8 mouse cellular contexts compared by ENCODE assay signal in genomic region chr13:83732283-83733121, GRCm38 (mm10).
A peak's percentile ranks its signal among the peaks of the same experiment; 100 is the strongest.
DNase-seq lines count a peak whose midpoint lies in the region; ATAC-seq and TF ChIP-seq lines count a peak whose summit lies in the region.

No protein-coding gene starts in this region.

- peak; percentile 75 for DNase-seq in heart, embryonic 10.5 days (ENCODE audit: low spot score)
- no peak for DNase-seq in heart, adult 9 months (ENCODE audit: low spot score in 2 of 2)
- DNase-seq in NIH3T3 (ENCODE audit: low read depth), result peak; percentile 70
- DNase-seq in embryonic facial prominence, embryonic 14.5 days (ENCODE audit: low spot score), result peak; percentile 72
- peak in 1 of 2 experiments; percentile 84 for DNase-seq in layer of hippocampus, adult 2 months (ENCODE audit: low spot score in 2 of 2)
- DNase-seq in neural tube, embryonic 11.5 days (ENCODE audit: low spot score), result peak; percentile 86
- DNase-seq in ovary, postnatal 10 days (ENCODE audit: low spot score), result no peak
- no peak for DNase-seq in spleen, adult 18-20 months

- peaks cover 83% of the 10 kb centered on the region for H3K27me3 ChIP-seq in heart, embryonic 10.5 days (ENCODE audit: insufficient read depth, poor library complexity, severe bottlenecking)
- H3K27me3 ChIP-seq in embryonic facial prominence, embryonic 14.5 days (replicated peaks; ENCODE audit: control insufficient read depth, insufficient read depth, low read length), result peaks cover 90% of the 10 kb centered on the region
- peaks cover 2% of the 10 kb centered on the region; the same call in 1 of the 2 replicates for H3K27me3 ChIP-seq in neural tube, embryonic 11.5 days (ENCODE audit: control insufficient read depth, insufficient read depth, low read length)

- peak; percentile 11; the same call in 1 of the 2 replicates for TF ChIP-seq CTCF in layer of hippocampus, adult 2 months (conservative IDR thresholded peaks at IDR 0.05)

- H3K4me2 ChIP-seq in embryonic facial prominence, embryonic 14.5 days (ENCODE audit: low read depth, low read length), result peak overlapping the region; percentile 90
- peak overlapping the region; percentile 60 for H3K4me2 ChIP-seq in neural tube, embryonic 11.5 days (ENCODE audit: low read depth)

- no peak overlapping the region for H3K27ac ChIP-seq in heart, embryonic 10.5 days
- peak overlapping the region; percentile 35; the same call in 1 of the 2 replicates for H3K27ac ChIP-seq in embryonic facial prominence, embryonic 14.5 days (replicated peaks; ENCODE audit: low read depth, low read length)
- H3K27ac ChIP-seq in layer of hippocampus, adult 2 months, result peak overlapping the region; percentile 100
- peak overlapping the region; percentile 100 for H3K27ac ChIP-seq in neural tube, embryonic 11.5 days (ENCODE audit: low read depth, low read length)

- peak; percentile 3; the same call in 1 of the 2 replicates for ATAC-seq in embryonic facial prominence, embryonic 14.5 days (ENCODE audit: low read depth)
- ATAC-seq in neural tube, embryonic 11.5 days (ENCODE audit: insufficient read depth, low FRiP score, low TSS enrichment), result peak; percentile 51

- under 1% methylated on average over 31 of the region's 31 CpGs for WGBS in heart, embryonic 10.5 days
- under 1% methylated on average over 30 of the region's 31 CpGs for WGBS in embryonic facial prominence, embryonic 14.5 days
- WGBS in neural tube, embryonic 11.5 days, result 0% methylated on average over 31 of the region's 31 CpGs

- no peaks in the 10 kb centered on the region for H3K9me3 ChIP-seq in heart, embryonic 10.5 days
- H3K9me3 ChIP-seq in embryonic facial prominence, embryonic 14.5 days (ENCODE audit: control insufficient read depth, low read length), result no peaks in the 10 kb centered on the region
- H3K9me3 ChIP-seq in neural tube, embryonic 11.5 days (ENCODE audit: control insufficient read depth, low read length), result no peaks in the 10 kb centered on the region

- H3K9ac ChIP-seq in embryonic facial prominence, embryonic 14.5 days (ENCODE audit: low read depth, low read length), result peak overlapping the region; percentile 50; the same call in 1 of the 2 replicates
- H3K9ac ChIP-seq in neural tube, embryonic 11.5 days (ENCODE audit: low read length), result peak overlapping the region; percentile 90

- H3K4me1 ChIP-seq in heart, embryonic 10.5 days, result peaks cover 5% of the 10 kb centered on the region; the same call in 1 of the 2 replicates
- 0 out of 2 replicates have a peak, but pooled peaks cover 3% of the 10 kb centered on the region for H3K4me1 ChIP-seq in embryonic facial prominence, embryonic 14.5 days (ENCODE audit: control insufficient read depth, insufficient read depth, low read length)
- no peaks in the 10 kb centered on the region for H3K4me1 ChIP-seq in neural tube, embryonic 11.5 days (ENCODE audit: control insufficient read depth, insufficient read depth, low read length)

- peak overlapping the region; percentile 45 for H3K4me3 ChIP-seq in heart, embryonic 10.5 days
- H3K4me3 ChIP-seq in embryonic facial prominence, embryonic 14.5 days (ENCODE audit: low read depth, low read length), result peak overlapping the region; percentile 21
- H3K4me3 ChIP-seq in layer of hippocampus, adult 2 months, result peak overlapping the region; percentile 88
- H3K4me3 ChIP-seq in neural tube, embryonic 11.5 days (ENCODE audit: low read depth, low read length), result peak overlapping the region; percentile 61

- no peaks in the 10 kb centered on the region for H3K36me3 ChIP-seq in heart, embryonic 10.5 days
- no peaks in the 10 kb centered on the region for H3K36me3 ChIP-seq in embryonic facial prominence, embryonic 14.5 days (ENCODE audit: control insufficient read depth, insufficient read depth, low read length)
- H3K36me3 ChIP-seq in neural tube, embryonic 11.5 days (ENCODE audit: control insufficient read depth, insufficient read depth, low read length), result no peaks in the 10 kb centered on the region

Comparison
In these comparisons a context has a peak if more than half of its experiments do, and no peak if none do; other contexts are left out.
1. DNase-seq: peak in heart, embryonic 10.5 days (single experiment), NIH3T3 (single experiment), embryonic facial prominence, embryonic 14.5 days (single experiment) and neural tube, embryonic 11.5 days (single experiment); none in heart, adult 9 months (0 of 2), ovary, postnatal 10 days (single experiment) and spleen, adult 18-20 months (0 of 2).
2. H3K4me3 ChIP-seq: peak in every context shown above with its lines; median percentile 88 in layer of hippocampus, adult 2 months; 61 in neural tube, embryonic 11.5 days; 45 in heart, embryonic 10.5 days; 21 in embryonic facial prominence, embryonic 14.5 days.